Mouse (Mus musculus) layer of hippocampus, postnatal 14 days (tissue): ENCODE results near the gene Tprkb. TPM values are rescaled to one million over a fixed set of nuclear protein-coding genes. Genes with fewer than 3 reads are reported as not detected.
"Not testable (repeated sequence)": the region's sequence is repeated elsewhere in the genome, so short reads cannot be mapped to it uniquely, and the experiment has no call there.

Experiments
- DNase-seq, 2 experiments: peaks; one replicate each; pipeline ENCODE4 v3.0.0; 2021 to 2022; ENCODE audit warnings: low spot score in 2 of 2, mixed read lengths in 1 of 2
- total RNA-seq, 2 experiments: library from RNA; stranded (reverse); gene quantifications; 2 replicates each; pipeline ENCODE4 v1.2.3; 2021

Tprkb gene
- total RNA-seq, 2 experiments from 2014 or later: 60.9 to 70.3 TPM

- DNase-seq: no peak
These were observed 3.5 kb downstream of the Tprkb start for GRCm38 (mm10) chr6:85915141-85915538.

DNA sequence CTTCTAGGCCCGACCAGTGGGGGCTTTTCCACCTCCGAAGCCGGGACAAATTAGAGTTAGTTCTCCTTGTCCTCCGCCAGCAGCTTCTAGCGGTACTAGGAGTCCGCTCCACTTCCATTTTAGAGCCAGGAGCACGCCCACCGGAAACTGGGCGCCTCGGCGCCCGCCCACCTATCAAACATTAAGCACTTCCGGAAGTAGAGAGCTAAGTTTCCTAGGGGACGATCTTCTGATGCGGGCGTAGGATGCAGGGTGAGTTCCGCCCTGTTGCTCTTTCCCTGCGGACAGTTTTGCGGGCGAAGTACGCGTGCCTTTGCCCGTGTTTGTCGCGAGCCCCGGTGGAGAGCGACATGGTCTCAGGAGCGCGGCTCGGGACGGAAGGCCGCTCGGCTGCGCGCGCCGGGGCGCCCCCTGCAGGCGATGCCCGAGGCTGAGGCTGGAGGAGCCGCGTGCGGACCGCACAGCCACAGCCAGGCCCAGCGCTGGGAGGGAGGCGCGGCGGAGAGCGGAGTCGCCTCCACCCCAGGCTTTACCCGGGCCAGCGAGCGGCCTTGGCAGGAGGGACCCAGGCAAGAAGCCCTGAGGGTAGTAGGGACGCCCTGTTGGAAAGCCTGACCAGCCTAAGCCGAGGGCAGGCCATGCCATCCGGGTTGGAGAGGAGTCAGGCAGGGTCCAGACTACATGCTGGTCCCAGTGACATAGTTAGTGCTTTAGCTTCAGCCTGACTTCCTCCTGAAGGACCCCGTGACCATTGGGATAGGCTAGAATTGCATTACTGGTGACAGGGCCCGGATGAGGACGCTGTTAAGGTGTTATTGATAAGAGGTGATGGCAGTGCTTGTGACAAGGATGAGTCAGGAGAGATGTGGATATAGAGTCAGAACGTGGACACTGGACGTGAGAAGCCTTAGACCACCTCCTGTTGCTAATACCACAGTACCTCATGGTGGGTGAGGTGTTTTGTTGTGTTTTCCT lies 4.2 kb downstream of the Tprkb start, which contains the start of gene Nat8f1:
Gene Nat8f1, minus strand, starts transcription at position 149 of the 975 bp plus-strand sequence.
- DNase-seq: peak; percentile 93 to 94

GRCm38 (mm10) chr6:85916596-85916995 lies 4.9 kb downstream of the Tprkb start:
- no peak for DNase-seq

DNA sequence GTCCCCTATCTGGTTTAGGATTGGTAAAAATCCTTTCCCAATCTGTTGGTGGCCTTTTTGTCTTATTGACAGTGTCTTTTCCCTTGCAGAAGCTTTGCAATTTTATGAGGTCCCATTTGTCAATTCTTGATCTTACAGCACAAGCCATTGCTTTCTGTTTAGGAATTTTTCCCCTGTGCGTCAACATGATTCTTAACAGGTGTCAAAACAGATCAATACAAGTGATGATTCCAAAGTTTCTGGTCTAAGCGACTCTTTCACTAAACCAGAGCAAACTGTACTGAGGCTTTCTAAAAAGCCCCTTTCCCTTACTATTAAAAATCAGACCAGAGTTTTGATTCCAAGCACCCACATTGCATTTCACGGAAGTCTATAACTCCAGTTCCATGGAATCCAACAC lies 6.7 kb downstream of the Tprkb start:
- not testable (repeated sequence) for DNase-seq

- no peak for DNase-seq
These were observed 7.7 kb downstream of the Tprkb start for GRCm38 (mm10) chr6:85919401-85919800.

GRCm38 (mm10) chr6:85923643-85924042 lies 12.0 kb downstream of the Tprkb start:
- no peak for DNase-seq

DNA sequence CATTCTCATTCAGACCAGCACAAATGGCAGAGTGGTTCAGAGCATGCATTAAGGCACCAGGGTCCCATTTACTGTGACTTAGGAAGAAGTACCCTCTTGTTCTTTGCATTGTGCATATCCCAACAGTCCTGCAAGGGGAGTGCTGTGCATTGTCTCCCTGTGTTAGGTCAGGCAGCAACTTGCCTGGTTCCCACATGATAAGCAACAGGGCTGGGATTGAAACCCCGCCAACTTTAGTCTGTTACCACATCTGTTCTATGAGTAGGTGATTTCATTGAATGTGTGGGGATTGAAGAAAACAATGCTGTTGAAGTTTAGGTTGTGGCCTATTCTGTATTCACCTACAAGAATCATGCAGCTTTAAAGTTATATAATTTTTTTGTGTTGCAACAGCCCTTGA lies 15.0 kb downstream of the Tprkb start:
- DNase-seq: no peak

DNA sequence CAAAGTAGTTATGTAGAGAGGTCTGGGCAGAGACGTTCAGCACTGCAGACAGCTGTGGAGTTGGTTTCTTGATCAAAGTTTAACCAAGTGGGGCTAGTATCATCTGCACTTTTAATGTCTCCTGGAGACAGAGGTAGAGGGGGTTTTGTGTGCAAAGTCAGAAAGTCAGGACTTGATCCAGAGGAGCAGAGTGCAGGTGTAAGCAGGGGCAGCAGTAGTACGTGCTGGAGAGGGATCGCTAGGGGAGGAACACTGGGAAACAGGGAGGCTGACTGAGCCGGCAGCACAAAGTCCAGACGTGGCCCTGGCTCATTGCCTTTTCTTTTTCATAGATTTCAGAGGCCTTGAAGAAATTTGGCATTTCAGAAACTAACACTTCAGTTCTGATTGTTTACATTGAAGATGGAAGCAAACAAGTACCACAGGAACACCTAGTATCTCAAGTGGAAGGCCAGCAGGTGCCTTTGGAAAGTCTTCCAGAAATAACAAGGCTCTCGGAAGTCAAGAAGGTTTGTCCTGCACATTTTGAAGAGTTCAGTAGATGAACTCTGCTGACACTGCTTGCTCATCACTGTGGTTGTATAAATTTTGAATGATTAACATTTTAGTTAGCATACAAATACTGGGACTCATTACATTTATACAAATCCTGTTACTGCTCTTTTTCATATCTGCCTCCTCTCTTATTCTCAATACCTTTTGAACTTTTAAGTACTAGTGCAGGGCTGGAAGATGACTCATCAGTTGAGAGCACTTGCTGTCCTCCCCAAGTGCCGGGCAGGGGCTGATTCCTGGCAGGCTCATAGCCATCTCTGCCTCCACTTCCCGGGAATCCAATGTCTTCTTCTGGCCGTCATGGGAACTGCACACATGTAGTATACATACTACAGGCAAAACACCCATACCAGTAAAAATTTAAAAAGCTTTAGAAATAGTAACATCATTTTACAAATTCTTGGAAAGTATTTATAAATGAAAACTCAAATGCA lies 16.1 kb downstream of the Tprkb start:
- DNase-seq: no peak

GRCm38 (mm10) chr6:85929312-85929711 lies 17.6 kb downstream of the Tprkb start:
- DNase-seq: no peak

GRCm38 (mm10) chr6:85934047-85934446 lies 22.4 kb downstream of the Tprkb start:
- no peak for DNase-seq

GRCm38 (mm10) chr6:85935646-85936045 lies 24.0 kb downstream of the Tprkb start:
- no peak for DNase-seq

- peak; percentile 81 to 86 for DNase-seq
These were observed 25.1 kb downstream of the Tprkb start for GRCm38 (mm10) chr6:85936508-85937465.

GRCm38 (mm10) chr6:85938701-85939100 lies 27.0 kb downstream of the Tprkb start:
- DNase-seq: no peak

- no peak for DNase-seq
These were observed 30.8 kb downstream of the Tprkb start for GRCm38 (mm10) chr6:85942469-85942868.

GRCm38 (mm10) chr6:85948549-85948948 lies 36.9 kb downstream of the Tprkb start:
- DNase-seq: peak in 1 of 2 experiments; percentile 52

DNA sequence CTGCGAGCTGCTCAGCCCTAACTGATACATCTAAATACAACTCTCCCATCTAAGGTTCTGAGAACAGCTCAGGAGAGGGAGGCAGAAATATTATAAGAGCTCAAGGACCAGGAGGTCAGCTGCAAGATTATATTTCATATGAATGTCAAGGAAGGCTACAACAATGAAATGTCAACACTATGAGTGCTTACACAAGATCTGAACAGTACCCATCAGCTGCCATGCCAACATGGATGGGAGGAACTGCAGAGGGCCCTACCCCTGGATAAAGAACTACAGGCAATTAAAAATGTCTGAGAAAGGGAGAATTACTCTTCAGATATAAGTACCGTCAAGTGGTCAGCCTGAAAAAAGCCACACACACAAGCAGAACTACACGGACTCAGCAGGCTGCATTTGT lies 45.9 kb downstream of the Tprkb start:
- no peak for DNase-seq

DNA sequence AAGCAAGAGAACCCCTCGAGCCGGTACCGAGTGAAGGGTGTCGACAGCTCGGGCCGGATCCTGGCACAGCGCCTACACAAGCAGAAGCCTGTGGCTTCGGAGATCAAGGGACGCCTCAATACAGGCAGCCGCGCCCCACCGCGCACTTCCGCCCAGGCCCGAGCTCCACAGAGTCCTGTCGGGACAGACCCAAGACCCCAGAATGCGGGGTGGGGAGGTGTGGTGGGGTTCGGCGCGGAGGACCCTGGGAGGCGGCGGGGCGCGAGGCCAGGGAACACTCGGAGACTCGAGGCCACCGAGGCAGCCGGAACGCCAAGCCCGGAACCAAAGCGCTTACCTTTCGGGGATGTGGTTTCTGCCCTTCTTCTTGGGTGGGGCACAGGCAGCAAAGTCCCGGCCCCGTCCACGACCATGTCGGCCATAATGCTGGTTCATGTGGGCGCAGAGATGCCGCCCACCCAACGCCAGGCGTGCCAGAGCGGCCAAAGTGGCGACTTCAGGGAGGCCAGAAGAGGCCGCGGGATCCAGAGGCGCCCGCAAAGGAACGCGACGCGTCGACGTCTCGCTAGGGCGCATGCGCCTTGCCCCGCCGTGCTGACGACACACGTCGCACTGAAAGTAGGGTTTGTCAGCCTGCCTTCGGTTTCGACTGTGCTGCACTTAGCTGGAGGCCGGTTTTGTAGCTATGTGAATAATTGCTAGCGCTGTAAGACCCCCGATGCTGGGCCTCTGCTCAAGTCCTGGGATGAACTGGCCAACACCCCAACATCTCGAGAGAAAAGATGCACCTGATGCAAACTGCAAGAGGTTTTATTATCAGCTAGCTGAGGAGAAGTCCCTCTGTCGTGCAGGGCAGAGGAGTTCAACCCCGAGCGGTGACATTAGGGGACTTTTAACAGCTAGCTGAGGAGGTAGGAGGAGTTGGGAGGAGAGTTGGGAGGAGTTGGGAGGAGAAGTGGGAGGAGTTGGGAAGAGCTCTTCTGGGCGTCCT lies 49.7 kb downstream of the Tprkb start, which contains the start of gene Dusp11:
Gene Dusp11, minus strand, starts transcription at position 567 of the 991 bp plus-strand sequence.
- DNase-seq: peak; percentile 94 to 95

GRCm38 (mm10) chr6:85966081-85966480 lies 54.4 kb downstream of the Tprkb start:
- not testable (repeated sequence) for DNase-seq

- DNase-seq: no peak
These were observed 55.0 kb downstream of the Tprkb start for GRCm38 (mm10) chr6:85966686-85967085.
